Mouse (Mus musculus): ENCODE results near the gene Olfr1394. TPM values are rescaled to one million over a fixed set of nuclear protein-coding genes. Genes with fewer than 3 reads are reported as not detected.

Gene Olfr1394
- polyA plus RNA-seq (2012; rRNA removed; ENCODE audit: low replicate concordance): not detected in 2 replicates

DNA sequence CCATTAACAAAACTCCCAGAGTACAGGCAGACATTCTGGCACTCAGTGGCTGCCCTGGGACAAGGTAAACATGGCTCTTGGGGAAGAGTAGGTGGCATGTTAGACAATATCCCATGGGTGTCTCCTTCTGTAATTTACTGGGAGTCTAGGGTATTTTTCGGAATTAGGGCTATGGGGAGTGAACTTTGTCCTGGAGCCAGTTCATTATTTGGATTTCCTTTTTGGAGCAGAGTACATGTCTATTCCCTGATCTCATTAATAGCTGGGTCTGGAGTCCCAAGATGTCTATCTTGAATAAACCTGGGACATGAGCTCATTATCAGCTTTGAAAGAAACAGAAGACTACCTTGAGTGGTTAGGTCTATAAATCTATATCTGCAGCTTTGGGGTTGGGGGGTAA lies at the start of gene Olfr1394:
Olfr1394 (plus strand) TSS at position 301 of the 400 bp plus-strand sequence.

GRCm38 (mm10) chr11:49114774-49115173 lies 39.4 kb upstream of the Olfr1394 start, which contains the start of gene Olfr1396:
Gene Olfr1396, minus strand, starts transcription at chr11:49114874.

GRCm38 (mm10) chr11:49141974-49142373 lies 12.2 kb upstream of the Olfr1394 start, which contains the start of gene Olfr1395:
Gene Olfr1395, plus strand, starts transcription at chr11:49142274.

DNA sequence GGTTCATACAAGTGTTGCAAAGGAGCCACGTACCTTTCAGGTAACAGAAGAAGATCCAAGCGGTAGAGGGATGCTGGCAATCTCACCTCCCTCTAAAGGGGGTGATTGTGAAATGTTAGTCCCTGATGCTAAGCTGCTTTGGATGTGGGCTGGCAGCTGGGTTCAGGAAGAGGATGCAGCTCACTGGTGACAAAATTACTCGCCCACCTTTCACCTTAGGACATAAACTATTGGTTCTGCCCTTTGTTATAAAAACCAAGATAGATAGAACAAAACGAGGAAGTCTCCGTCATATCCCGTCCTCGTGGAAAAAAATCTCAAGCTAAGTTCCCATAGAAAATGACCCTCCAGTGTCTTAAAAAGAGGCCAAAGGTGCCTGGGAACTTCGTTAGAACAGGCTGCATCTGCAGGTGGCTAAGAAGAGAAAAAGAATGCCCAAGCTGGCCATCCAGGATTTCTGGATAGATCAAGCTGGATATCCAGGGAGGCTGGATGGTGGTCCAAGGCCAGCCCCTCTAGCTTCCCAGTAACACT lies 32.8 kb downstream of the Olfr1394 start, which contains the start of gene Btnl9:
Btnl9 (minus strand) TSS at position 205 of the 534 bp plus-strand sequence.

DNA sequence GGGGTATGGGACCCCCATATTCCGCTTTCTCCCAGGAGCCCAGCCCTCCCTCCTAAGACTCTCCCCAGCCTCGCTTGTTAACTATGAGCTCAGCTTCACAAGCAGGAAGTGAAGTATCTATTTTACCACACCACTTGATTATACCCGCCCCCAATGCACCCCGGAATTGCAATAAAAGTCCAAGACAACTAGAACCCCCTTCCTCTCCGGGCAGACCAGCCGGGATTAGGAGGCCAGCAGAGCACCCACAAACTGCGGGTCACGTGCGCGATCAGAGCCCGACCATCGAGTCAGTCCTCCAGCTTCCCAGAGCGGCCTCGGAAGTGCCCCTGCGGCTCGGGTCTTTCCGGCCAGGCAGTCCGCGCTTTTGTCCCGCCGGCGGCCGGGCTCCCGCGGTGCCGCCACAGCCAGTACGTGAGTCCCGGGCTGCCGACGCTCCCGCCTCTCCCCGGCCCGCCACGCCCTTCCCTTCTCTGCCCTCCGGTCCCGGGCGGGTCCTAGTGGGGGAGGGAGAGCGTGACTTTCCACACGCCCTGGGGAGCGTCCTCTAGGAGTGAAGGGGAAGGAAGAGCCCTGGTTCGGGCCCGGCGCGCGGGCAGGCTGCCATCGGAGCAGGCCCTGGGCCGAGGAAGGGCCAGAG lies 49.1 kb downstream of the Olfr1394 start, which contains the start of gene Zfp62:
Zfp62 (plus strand) TSS at position 164 of the 640 bp plus-strand sequence.

Other genes with a start within 250 kb of the Olfr1394 start
- 21.9 and 22.1 TPM in 2 replicates for gene Psme2b, start 208.2 kb upstream of the Olfr1394 start, polyA plus RNA-seq (2012; rRNA removed; ENCODE audit: low replicate concordance)
- gene Olfr56, start 175.5 kb upstream of the Olfr1394 start, polyA plus RNA-seq (2012; rRNA removed; ENCODE audit: low replicate concordance): 0.31 and 0.32 TPM in 2 replicates
- 5.1 and 5.3 TPM in 2 replicates for gene 9930111J21Rik1, start 175.0 kb upstream of the Olfr1394 start, polyA plus RNA-seq (2012; rRNA removed; ENCODE audit: low replicate concordance)
- 0.32 and 0.35 TPM in 2 replicates for gene Gm12185, start 162.2 kb upstream of the Olfr1394 start, polyA plus RNA-seq (2012; rRNA removed; ENCODE audit: low replicate concordance)
- gene Tgtp1, start 160.2 kb upstream of the Olfr1394 start, polyA plus RNA-seq (2012; rRNA removed; ENCODE audit: low replicate concordance): 5.1 and 6.2 TPM in 2 replicates
- gene 9930111J21Rik2, start 103.1 kb upstream of the Olfr1394 start, polyA plus RNA-seq (2012; rRNA removed; ENCODE audit: low replicate concordance): 3.5 and 4.5 TPM in 2 replicates
- 17.0 and 27.2 TPM in 2 replicates for gene Tgtp2, start 90.2 kb upstream of the Olfr1394 start, polyA plus RNA-seq (2012; rRNA removed; ENCODE audit: low replicate concordance)
- 8.8 and 16.0 TPM in 2 replicates for gene Ifi47, start 77.8 kb upstream of the Olfr1394 start, polyA plus RNA-seq (2012; rRNA removed; ENCODE audit: low replicate concordance)
- 0.71 and 1.3 TPM in 2 replicates for gene Olfr1396, start 39.5 kb upstream of the Olfr1394 start, polyA plus RNA-seq (2012; rRNA removed; ENCODE audit: low replicate concordance)
- 0.04 TPM in 1 of 2 replicates, not detected in the other for gene Olfr1395, start 12.1 kb upstream of the Olfr1394 start, polyA plus RNA-seq (2012; rRNA removed; ENCODE audit: low replicate concordance)
- gene Btnl9, start 32.8 kb downstream of the Olfr1394 start, polyA plus RNA-seq (2012; rRNA removed; ENCODE audit: low replicate concordance): 21.7 and 60.9 TPM in 2 replicates
- 1.5 and 3.9 TPM in 2 replicates for gene Zfp62, start 48.9 kb downstream of the Olfr1394 start, polyA plus RNA-seq (2012; rRNA removed; ENCODE audit: low replicate concordance)
- 159 and 174 TPM in 2 replicates for gene Mgat1, start 89.8 kb downstream of the Olfr1394 start, polyA plus RNA-seq (2012; rRNA removed; ENCODE audit: low replicate concordance)
- 0.19 and 0.28 TPM in 2 replicates for gene Olfr1393, start 123.9 kb downstream of the Olfr1394 start, polyA plus RNA-seq (2012; rRNA removed; ENCODE audit: low replicate concordance)
- gene Olfr1392, start 130.9 kb downstream of the Olfr1394 start, polyA plus RNA-seq (2012; rRNA removed; ENCODE audit: low replicate concordance): 0.06 and 0.17 TPM in 2 replicates
- not detected in 2 replicates for gene Olfr10, start 150.4 kb downstream of the Olfr1394 start, polyA plus RNA-seq (2012; rRNA removed; ENCODE audit: low replicate concordance)
- not detected in 2 replicates for gene Olfr1391, start 168.4 kb downstream of the Olfr1394 start, polyA plus RNA-seq (2012; rRNA removed; ENCODE audit: low replicate concordance)
- gene Olfr1390, start 180.8 kb downstream of the Olfr1394 start, polyA plus RNA-seq (2012; rRNA removed; ENCODE audit: low replicate concordance): not detected in 2 replicates